Mouse (Mus musculus) cortical plate, adult 2 months (tissue): ENCODE results near the gene Nkpd1.

Experiments used
- CTCF ChIP-seq: fragments of 200-500 bp; IDR thresholded peaks from 2 replicates; pipeline ENCODE4 v1.5.1; 2011; ENCODE audit warnings: mild to moderate bottlenecking, control low read depth, low read length; ENCODE audit not compliant: insufficient read depth; ENCODE audit errors: extremely low read depth
- POLR2A ChIP-seq: fragments of 200-500 bp; IDR thresholded peaks from 2 replicates; pipeline ENCODE4 v1.6.1; 2011; ENCODE audit warnings: mild to moderate bottlenecking, low read length, control low read depth; ENCODE audit not compliant: insufficient read depth; ENCODE audit errors: extremely low read depth

GRCm38 (mm10) chr7:19560491-19561260, 43.0 kb downstream of the Nkpd1 start:
- TF ChIP-seq CTCF (no peak), POLR2A (no peak)
